Mouse (Mus musculus): ENCODE results near the gene Grin2c. TPM values are rescaled to one million over a fixed set of nuclear protein-coding genes. Genes with fewer than 3 reads are reported as not detected.
A peak's percentile ranks its signal among the peaks of the same experiment; 100 is the strongest.

Gene Grin2c
- polyA plus RNA-seq, 1 experiment from 2014 or later = 0.05 TPM

DNA sequence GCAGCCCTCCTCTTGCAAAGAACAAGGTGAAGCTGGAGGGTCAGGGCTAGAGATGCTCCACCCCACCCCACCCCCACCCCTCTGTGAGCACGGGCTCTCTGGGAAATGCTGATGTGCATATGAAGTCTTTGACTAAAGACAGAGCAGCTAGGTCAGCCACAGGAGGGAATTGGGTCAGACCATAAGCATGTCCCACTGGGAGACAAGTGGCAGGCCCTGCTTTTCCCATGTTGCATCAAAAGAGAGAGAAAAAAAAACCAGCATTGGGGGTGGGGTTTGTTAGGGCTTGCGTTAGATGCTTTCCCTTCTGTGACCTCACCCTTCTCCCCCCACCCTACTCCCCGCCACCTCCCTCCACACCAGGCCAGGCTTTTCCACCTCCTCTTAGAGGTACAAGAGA, 19.8 kb downstream of the Grin2c start:
- H3K27me3 ChIP-seq (ENCODE audit: control insufficient read depth, insufficient read depth, low read depth, low read length) = peaks cover 34% of the 10 kb centered on the region
- H3K9me3 ChIP-seq (replicated peaks; ENCODE audit: control insufficient read depth, low read length) = no peaks in the 10 kb centered on the region

DNA sequence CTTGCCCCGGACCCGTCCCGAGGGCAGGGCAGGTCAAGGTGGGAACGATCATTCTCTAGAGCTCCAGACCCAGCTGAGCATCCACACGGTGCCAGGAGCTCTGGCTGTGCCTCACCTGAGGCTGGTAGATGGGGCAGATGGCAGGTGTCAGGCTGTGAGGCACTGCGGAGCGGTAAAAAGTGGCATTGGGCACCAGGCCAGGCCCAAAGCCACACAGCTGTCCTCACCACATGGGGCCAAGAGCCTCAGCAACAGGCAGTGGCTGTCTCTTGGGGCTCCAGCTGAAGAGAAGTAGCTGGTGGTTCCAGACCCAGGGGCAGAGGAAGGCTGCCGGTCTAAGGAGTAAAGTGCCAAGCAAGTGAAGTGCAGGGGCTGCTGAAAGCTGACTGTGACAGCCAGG, 20.7 kb downstream of the Grin2c start:
- no peak for ATAC-seq (ENCODE audit: low read depth)
- H3K36me3 ChIP-seq (ENCODE audit: control insufficient read depth, insufficient read depth) = no peaks in the 10 kb centered on the region
- peaks cover 28% of the 10 kb centered on the region for H3K27me3 ChIP-seq (ENCODE audit: control insufficient read depth, insufficient read depth, low read depth, low read length)
- H3K27ac ChIP-seq (ENCODE audit: low read length) = no peak overlapping the region
- no peak overlapping the region for H3K4me3 ChIP-seq (ENCODE audit: low read depth, low read length)
- no peaks in the 10 kb centered on the region for H3K9me3 ChIP-seq (replicated peaks; ENCODE audit: control insufficient read depth, low read length)
- H3K4me1 ChIP-seq (ENCODE audit: control insufficient read depth, low read depth, low read length) = peaks cover 5% of the 10 kb centered on the region; the same call in 1 of the 2 replicates
- 72% methylated on average over 8 of the region's 8 CpGs for WGBS (ENCODE audit: insufficient replicate concordance)
- no peak overlapping the region for H3K9ac ChIP-seq (ENCODE audit: low read depth, low read length)
- no peak overlapping the region for H3K4me2 ChIP-seq (ENCODE audit: low read depth, low read length)

More for the DNA sequence above, 19.8 kb downstream of the Grin2c start:
- WGBS (ENCODE audit: insufficient replicate concordance) = 17% methylated on average over 3 of the region's 3 CpGs
- H3K4me2 ChIP-seq (ENCODE audit: low read depth, low read length) = no peak overlapping the region
- no peak overlapping the region for H3K9ac ChIP-seq (ENCODE audit: low read depth, low read length)
- no peak overlapping the region for H3K27ac ChIP-seq (ENCODE audit: low read length)
- ATAC-seq (ENCODE audit: low read depth) = no peak
- H3K4me3 ChIP-seq (ENCODE audit: low read depth, low read length) = no peak overlapping the region
- H3K4me1 ChIP-seq (ENCODE audit: control insufficient read depth, low read depth, low read length) = peaks cover 5% of the 10 kb centered on the region; the same call in 1 of the 2 replicates
- H3K36me3 ChIP-seq (ENCODE audit: control insufficient read depth, insufficient read depth) = no peaks in the 10 kb centered on the region

DNA sequence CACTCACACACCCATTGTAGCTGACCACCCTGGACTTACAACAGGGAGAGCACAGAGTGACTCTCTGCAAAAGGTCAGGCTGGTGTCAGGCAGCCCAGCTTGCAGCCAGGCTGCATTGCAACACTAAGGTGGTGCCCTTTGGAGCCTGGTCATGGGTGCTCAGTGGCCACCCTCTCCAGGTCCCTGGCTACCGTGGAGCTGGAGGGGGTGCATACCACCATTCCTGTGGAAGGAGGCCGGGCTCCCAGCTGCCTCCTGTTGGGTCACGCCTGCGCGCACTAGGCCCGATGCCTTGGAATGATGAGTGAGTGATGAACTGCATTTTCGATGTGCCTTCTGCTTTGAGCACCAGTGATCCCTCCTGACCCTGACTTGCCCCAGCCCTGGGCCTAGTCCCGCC, 22.2 kb downstream of the Grin2c start:
- no peak overlapping the region for H3K4me2 ChIP-seq (ENCODE audit: low read depth, low read length)
- no peak overlapping the region; the same call in 1 of the 2 replicates for H3K27ac ChIP-seq (ENCODE audit: low read length)
- H3K4me1 ChIP-seq (ENCODE audit: control insufficient read depth, low read depth, low read length) = peaks cover 5% of the 10 kb centered on the region; the same call in 1 of the 2 replicates
- H3K4me3 ChIP-seq (ENCODE audit: low read depth, low read length) = no peak overlapping the region
- ATAC-seq (ENCODE audit: low read depth) = peak; percentile 87
- no peaks in the 10 kb centered on the region for H3K9me3 ChIP-seq (replicated peaks; ENCODE audit: control insufficient read depth, low read length)
- peaks cover 14% of the 10 kb centered on the region for H3K27me3 ChIP-seq (ENCODE audit: control insufficient read depth, insufficient read depth, low read depth, low read length)
- H3K36me3 ChIP-seq (ENCODE audit: control insufficient read depth, insufficient read depth) = no peaks in the 10 kb centered on the region
- WGBS (ENCODE audit: insufficient replicate concordance) = 70% methylated on average over 8 of the region's 8 CpGs
- H3K9ac ChIP-seq (ENCODE audit: low read depth, low read length) = no peak overlapping the region

DNA sequence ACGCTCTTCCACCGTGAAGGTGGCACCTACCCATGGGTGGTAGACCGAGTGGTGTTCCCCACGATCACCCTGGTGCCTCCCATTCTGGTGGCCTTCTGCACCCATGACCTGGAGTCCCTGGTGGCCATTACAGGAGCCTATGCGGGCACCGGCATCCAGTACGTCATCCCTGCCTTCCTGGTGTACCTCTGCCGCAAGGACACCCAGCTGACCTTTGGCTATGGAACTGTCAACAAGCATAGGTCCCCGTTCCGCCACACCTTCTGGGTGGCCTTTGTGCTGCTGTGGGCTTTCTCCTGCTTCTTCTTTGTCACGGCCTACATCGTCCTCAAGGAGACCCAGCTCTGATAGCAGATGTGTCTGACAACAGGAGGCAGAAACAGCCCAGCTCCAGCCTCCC, 23.3 kb downstream of the Grin2c start:
- Histone ChIP-seq H3K27me3 (ENCODE audit: control insufficient read depth, insufficient read depth, low read depth, low read length) (peaks cover 3% of the 10 kb centered on the region), H3K27ac (ENCODE audit: low read length) (no peak overlapping the region), H3K9ac (ENCODE audit: low read depth, low read length) (no peak overlapping the region), H3K4me1 (ENCODE audit: control insufficient read depth, low read depth, low read length) (peaks cover 5% of the 10 kb centered on the region; the same call in 1 of the 2 replicates), H3K4me2 (ENCODE audit: low read depth, low read length) (no peak overlapping the region), H3K9me3 (replicated peaks; ENCODE audit: control insufficient read depth, low read length) (no peaks in the 10 kb centered on the region), H3K4me3 (ENCODE audit: low read depth, low read length) (no peak overlapping the region), H3K36me3 (ENCODE audit: control insufficient read depth, insufficient read depth) (no peaks in the 10 kb centered on the region)
- ATAC-seq (ENCODE audit: low read depth) = peak; percentile 72
- 65% methylated on average over 12 of the region's 12 CpGs for WGBS (ENCODE audit: insufficient replicate concordance)

DNA sequence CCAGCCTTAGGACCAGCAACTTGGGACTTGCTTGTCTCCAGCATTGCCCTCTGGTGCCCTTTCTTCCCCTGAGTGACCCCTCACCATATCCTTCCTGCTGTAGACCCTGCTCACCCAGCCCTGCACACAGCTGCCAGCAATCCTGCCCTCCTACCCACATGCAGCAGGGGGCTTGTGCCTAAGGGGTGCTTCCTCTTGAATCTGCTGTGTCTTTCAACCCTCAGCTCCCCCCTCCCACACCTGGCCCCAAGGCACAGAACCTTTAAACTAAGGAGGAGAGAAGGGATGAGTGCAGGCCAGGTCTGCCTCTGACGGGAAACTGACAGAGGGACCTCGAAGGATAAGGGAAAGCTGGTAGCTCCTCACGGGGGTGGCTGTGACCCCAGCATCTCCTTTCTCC, 24.3 kb downstream of the Grin2c start:
- WGBS (ENCODE audit: insufficient replicate concordance) = 64% methylated on average over 3 of the region's 3 CpGs
- no peak overlapping the region for H3K27ac ChIP-seq (ENCODE audit: low read length)
- no peak overlapping the region for H3K4me3 ChIP-seq (ENCODE audit: low read depth, low read length)
- H3K27me3 ChIP-seq (ENCODE audit: control insufficient read depth, insufficient read depth, low read depth, low read length) = no peaks in the 10 kb centered on the region; the same call in 1 of the 2 replicates
- no peak overlapping the region for H3K9ac ChIP-seq (ENCODE audit: low read depth, low read length)
- H3K4me2 ChIP-seq (ENCODE audit: low read depth, low read length) = no peak overlapping the region
- peaks cover 5% of the 10 kb centered on the region; the same call in 1 of the 2 replicates for H3K4me1 ChIP-seq (ENCODE audit: control insufficient read depth, low read depth, low read length)
- H3K9me3 ChIP-seq (replicated peaks; ENCODE audit: control insufficient read depth, low read length) = no peaks in the 10 kb centered on the region
- ATAC-seq (ENCODE audit: low read depth) = no peak
- no peaks in the 10 kb centered on the region for H3K36me3 ChIP-seq (ENCODE audit: control insufficient read depth, insufficient read depth)

DNA sequence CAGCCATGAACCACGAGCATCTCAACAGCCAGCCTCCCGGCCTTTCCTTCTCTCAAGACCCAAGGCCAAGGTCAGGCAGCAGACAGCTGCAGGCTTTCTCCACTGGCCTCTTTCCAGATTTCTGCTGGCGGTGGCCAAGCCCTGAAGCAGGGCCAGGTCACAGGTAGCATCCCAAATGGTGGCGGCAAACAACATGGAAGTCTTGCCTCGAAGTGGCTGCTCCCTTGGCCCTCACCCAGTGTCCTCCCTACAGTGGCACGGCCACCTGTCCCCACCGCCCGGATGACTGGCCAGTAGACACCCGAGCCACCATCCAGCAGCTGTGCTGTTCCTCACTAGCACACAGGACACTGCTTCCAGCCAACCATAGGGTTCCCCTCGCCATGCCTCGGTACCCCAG, 25.6 kb downstream of the Grin2c start:
- H3K9me3 ChIP-seq (replicated peaks; ENCODE audit: control insufficient read depth, low read length) = no peaks in the 10 kb centered on the region
- no peak overlapping the region for H3K4me3 ChIP-seq (ENCODE audit: low read depth, low read length)
- peaks cover 5% of the 10 kb centered on the region; the same call in 1 of the 2 replicates for H3K4me1 ChIP-seq (ENCODE audit: control insufficient read depth, low read depth, low read length)
- H3K36me3 ChIP-seq (ENCODE audit: control insufficient read depth, insufficient read depth) = no peaks in the 10 kb centered on the region
- H3K9ac ChIP-seq (ENCODE audit: low read depth, low read length) = no peak overlapping the region
- H3K27ac ChIP-seq (ENCODE audit: low read length) = no peak overlapping the region
- 69% methylated on average over 11 of the region's 11 CpGs for WGBS (ENCODE audit: insufficient replicate concordance)
- H3K27me3 ChIP-seq (ENCODE audit: control insufficient read depth, insufficient read depth, low read depth, low read length) = no peaks in the 10 kb centered on the region
- ATAC-seq (ENCODE audit: low read depth) = no peak
- no peak overlapping the region for H3K4me2 ChIP-seq (ENCODE audit: low read depth, low read length)

DNA sequence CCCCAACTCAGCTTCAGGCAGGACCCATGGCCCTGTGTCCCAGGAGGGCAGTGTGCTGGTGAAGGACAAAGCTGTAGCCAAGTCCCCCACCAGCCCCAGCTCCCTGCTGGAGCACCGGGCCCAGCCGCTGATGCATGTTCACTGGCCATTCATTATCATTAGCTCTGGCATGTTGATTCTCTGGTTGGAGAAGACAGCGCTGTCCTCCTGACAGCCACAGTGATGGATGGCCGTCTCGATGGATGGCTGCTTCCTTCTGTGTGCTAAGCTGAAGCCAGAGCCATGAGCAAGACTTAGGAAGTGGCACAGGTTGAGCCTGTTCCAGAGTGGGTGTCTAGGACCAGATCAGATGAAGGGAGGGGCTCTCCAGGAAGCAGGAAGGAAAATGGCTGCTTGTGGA, 30.5 kb downstream of the Grin2c start:
- Histone ChIP-seq H3K9me3 (replicated peaks; ENCODE audit: control insufficient read depth, low read length) (no peaks in the 10 kb centered on the region), H3K4me2 (ENCODE audit: low read depth, low read length) (no peak overlapping the region), H3K27me3 (ENCODE audit: control insufficient read depth, insufficient read depth, low read depth, low read length) (no peaks in the 10 kb centered on the region), H3K4me1 (ENCODE audit: control insufficient read depth, low read depth, low read length) (peaks cover 4% of the 10 kb centered on the region), H3K27ac (ENCODE audit: low read length) (no peak overlapping the region), H3K4me3 (ENCODE audit: low read depth, low read length) (no peak overlapping the region), H3K36me3 (ENCODE audit: control insufficient read depth, insufficient read depth) (no peaks in the 10 kb centered on the region), H3K9ac (ENCODE audit: low read depth, low read length) (no peak overlapping the region)
- no peak for ATAC-seq (ENCODE audit: low read depth)
- WGBS (ENCODE audit: insufficient replicate concordance) = 42% methylated on average over 5 of the region's 5 CpGs

DNA sequence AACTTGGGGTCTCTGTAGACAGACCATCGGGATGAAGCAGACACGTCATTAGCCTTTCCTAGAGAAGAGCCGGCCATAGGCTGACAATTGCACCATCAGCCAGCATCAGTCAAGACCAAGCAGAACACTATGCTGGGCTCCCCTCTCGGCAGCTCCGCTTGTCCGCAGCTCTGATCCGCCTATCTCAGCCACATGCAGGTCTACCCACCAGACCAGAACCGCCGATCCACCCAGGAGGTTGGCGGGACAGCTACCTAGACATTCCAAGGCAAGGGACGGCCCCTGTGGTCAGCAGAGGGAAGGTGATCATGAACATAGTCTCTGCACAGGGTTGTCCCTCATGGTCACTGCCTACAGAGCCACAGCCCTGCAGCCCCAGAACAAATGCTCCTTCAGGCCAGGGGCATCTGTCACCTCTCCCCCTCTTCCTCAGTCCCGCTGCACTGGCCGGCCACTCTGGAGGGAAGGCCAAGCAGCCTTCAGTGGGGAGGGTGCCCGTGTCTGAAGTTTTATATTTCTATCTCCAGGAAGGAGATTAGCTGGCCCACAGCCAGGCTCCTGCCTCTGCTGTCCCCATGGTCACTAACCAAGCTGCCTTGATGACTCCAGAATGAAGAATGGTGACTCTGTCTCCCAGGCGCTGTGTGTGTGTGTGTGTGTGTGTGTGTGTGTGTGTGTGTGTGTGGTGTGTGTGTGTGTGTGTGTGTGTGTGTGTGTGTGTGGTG, 32.6 kb downstream of the Grin2c start:
- 74% methylated on average over 15 of the region's 15 CpGs for WGBS (ENCODE audit: insufficient replicate concordance)

DNA sequence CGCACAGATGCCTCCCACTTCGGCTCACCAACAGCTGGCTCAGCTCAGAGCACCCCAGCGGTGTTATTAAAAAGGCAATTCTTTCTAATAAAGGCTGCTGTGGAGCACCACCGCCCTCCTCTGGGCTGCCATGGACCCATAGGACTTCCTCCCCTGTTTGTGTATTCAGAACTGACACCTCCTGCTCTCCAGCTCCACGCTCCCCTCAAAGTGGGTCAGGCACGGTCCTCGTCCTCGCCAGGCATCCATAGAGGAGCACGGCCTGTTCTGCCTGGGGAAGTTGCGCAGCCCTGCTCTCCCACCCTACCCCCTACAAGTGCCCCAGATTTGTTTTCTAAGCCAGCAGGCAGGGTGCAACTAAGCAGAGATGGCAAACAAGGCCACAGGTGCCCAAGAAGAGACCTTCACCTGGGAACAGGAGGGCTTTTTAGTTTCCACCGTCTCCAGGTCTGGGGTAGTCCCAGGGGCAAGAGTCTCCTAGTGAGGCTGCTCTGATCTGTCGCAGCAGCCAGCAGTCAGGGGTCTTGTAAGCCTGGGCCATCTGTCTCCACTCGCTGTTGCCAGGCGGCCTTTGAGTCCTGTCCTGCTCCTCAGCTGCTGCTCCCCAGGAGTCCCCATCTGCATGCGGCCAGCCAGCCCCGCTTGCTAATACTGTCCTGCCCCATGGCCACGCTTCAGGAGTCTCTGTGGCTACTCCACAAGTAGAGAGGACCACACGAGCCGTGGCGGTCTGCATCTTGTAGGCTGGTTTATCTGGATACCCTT, 33.3 kb downstream of the Grin2c start:
- H3K9ac ChIP-seq (ENCODE audit: low read depth, low read length) = no peak overlapping the region
- no peaks in the 10 kb centered on the region for H3K36me3 ChIP-seq (ENCODE audit: control insufficient read depth, insufficient read depth)
- H3K4me2 ChIP-seq (ENCODE audit: low read depth, low read length) = no peak overlapping the region
- H3K27me3 ChIP-seq (ENCODE audit: control insufficient read depth, insufficient read depth, low read depth, low read length) = no peaks in the 10 kb centered on the region
- ATAC-seq (ENCODE audit: low read depth) = no peak
- H3K27ac ChIP-seq (ENCODE audit: low read length) = no peak overlapping the region
- H3K4me3 ChIP-seq (ENCODE audit: low read depth, low read length) = no peak overlapping the region
- WGBS (ENCODE audit: insufficient replicate concordance) = 75% methylated on average over 20 of the region's 20 CpGs
- H3K9me3 ChIP-seq (replicated peaks; ENCODE audit: control insufficient read depth, low read length) = no peaks in the 10 kb centered on the region
- H3K4me1 ChIP-seq (ENCODE audit: control insufficient read depth, low read depth, low read length) = peaks cover 7% of the 10 kb centered on the region

More for the DNA sequence above, 32.6 kb downstream of the Grin2c start:
- no peaks in the 10 kb centered on the region for H3K9me3 ChIP-seq (replicated peaks; ENCODE audit: control insufficient read depth, low read length)
- no peak overlapping the region for H3K4me2 ChIP-seq (ENCODE audit: low read depth, low read length)
- H3K9ac ChIP-seq (ENCODE audit: low read depth, low read length) = no peak overlapping the region
- H3K4me3 ChIP-seq (ENCODE audit: low read depth, low read length) = no peak overlapping the region
- no peaks in the 10 kb centered on the region for H3K27me3 ChIP-seq (ENCODE audit: control insufficient read depth, insufficient read depth, low read depth, low read length)
- ATAC-seq (ENCODE audit: low read depth) = no peak
- no peak overlapping the region for H3K27ac ChIP-seq (ENCODE audit: low read length)
- H3K36me3 ChIP-seq (ENCODE audit: control insufficient read depth, insufficient read depth) = no peaks in the 10 kb centered on the region
- H3K4me1 ChIP-seq (ENCODE audit: control insufficient read depth, low read depth, low read length) = peaks cover 7% of the 10 kb centered on the region

All from liver, embryonic 16.5 days (tissue).